Mouse (Mus musculus): ENCODE data around the gene Pigu.

Gene Pigu

DNA sequence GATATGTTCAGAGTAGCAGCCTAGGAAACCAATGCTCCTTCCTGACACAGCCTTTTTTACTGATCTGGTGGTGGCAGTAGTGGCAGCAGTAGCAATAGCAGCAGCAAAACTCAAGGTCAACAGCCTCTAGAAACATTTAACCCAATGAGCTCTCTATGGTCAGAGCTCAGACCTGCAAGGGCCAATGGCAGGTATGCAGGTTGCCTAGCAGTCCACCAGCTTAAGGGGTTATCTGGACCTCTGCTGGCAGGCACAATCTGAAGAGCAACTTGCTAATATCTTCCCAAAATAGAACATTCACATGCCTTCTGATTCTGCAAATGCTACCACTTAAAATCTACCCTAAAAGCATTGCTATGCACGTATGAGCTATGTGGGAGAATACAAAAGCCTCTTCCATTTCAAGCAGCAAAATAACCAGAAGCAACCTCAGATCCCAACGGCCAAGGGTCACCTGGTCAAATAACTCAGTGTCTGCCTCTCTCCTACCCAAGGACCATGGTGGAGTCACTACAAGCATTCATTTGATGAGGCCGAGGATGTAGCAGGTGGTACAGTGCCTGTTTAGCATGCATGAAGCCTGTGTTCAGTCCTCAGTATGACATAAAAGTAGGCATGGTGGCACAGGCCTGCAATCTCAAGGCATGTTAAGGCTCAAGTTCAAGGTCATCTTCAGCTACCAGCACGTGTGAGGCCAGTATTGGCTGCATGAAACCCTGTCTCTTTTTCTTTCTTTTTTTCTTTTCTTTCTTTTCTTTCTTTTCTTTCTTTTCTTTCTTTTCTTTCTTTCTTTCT, 69.6 kb downstream of the Pigu start:
- DNase-seq (ENCODE audit: low spot score), result no peak

DNA sequence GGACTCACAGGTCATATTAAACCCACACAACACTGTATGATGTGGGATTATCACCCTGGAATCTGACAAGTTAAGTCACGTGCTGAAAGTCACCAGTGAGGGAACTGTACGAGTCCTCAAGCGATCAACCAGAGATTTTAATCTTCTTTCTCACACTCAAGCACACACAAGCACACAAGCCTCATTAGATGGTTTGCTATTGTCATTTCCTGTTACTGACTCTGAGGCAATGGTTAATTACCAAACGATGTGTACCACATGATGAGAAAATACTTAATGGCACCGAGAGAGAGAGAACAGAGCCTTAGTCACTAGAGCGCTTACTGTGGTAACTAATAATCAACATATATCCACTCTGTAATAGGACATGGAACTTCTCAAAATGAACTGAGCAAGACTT, 71.5 kb downstream of the Pigu start:
- DNase-seq (ENCODE audit: low spot score), result no peak

DNA sequence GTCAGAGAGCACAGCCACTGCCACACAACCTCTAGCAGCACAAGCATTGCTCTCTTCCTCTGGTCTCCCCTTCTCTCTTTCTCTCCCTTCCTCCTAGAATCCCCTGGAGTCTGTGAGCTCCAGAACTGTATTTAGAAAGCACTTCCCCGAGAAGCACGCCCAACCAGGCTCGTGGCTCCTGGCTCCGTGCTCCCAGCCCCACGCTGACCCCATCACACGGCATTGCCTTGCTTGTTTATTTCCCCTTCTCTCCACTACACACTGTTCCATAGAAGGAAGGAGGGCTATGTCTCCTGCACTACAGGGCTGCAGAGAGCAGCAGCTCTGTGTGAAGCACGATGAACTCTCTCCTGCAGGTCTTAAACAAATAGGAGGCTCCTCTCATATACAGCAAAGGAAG, 72.6 kb downstream of the Pigu start:
- DNase-seq (ENCODE audit: low spot score), result no peak

DNA sequence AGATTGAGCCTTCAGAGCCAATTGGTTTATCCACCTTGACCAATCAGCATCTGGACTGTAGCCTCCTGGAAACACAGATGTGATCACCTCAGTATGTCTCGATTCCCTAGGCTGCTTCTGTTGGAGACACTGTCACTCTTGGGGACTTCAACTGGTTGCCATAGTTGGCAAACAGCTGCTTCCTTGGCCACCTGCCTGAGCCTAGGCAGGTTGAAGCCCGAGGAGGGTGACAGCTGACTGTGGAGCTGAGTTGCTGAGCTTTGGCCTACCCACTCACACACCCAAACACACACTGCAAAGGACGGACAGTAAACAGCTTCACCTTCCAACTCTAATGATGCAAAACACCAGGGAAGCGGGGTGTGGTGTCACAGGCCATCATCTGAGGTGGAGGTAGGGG, 73.4 kb downstream of the Pigu start:
- no peak for DNase-seq (ENCODE audit: low spot score)

DNA sequence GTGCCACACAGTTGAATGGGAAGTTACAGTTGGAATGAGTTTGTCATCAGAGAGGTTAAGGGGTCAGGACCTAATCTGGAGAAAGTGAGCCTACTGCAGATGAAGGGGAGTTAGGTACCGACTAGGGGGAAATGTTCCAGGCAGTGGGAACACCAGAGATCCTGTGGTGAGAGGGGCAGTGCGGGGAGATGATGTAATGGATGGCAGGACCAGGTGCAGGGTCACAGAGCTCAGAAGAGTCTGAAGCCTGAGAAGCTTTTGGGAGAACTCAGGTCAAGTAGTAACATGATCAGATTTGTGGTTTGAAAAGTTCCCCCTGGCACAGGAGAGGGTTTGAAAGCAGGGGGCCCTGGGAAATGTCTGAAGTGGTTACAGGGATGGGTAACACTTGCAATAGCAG, 77.1 kb downstream of the Pigu start:
- no peak for DNase-seq (ENCODE audit: low spot score)

DNA sequence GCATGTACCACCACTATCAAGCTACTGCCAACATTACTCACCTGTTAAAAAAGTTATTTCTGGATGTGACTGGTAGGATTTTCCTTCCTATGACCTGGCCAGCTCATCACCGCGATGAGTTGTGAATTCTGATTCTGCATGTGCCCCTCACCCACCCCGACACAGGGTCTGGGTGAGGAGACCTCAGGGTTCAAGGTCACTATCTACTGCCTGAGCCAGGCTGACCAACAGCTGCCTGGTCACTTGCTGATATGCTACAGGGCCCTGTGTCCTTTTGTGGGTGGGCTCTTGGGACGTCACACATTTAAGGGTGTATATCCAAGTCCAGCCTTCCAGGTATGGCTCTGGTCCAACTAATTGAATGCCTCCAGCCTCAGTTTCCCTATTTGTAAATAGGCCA, 78.1 kb downstream of the Pigu start:
- no peak for DNase-seq (ENCODE audit: low spot score)

DNA sequence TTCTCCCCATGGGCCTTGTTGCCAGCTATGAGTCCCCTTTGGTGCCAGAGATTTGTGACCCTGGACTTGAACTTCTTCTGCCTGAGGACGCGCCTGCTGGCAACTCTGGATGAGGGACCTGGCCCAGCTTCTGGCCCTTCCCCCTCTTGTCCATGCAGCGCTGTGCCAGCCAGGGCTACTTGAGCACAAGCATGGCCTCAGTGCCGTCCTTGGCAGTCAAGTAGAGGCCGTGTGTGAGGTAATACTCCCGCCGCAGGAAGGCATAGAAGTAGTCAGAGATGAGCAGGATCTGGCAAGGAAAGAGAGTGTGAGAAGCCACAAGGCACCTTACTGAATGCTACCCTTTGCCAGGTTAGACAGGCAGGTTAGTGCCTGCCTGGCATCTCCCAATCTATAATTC, 78.9 kb downstream of the Pigu start:
- DNase-seq (ENCODE audit: low spot score), result no peak

DNA sequence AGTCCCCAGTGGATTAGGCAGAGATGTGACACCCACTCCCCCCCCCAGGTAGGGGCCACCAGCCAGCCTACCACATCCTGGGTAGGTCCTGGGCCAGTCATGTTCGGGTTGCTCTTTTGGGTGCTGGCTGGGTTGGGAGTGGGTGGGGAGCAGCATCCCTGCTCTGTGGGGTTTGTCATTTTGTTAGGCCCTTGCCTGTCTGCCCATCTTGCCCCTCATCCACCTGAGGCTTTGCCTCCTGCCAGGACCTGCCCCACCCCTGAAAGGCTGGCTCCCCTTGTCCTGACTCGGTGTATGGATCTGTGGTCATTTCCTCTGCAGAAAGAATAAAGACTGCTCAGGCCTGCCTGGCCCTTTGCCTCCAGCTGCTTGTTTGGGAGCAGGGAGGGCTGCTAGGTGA, 79.5 kb downstream of the Pigu start:
- DNase-seq (ENCODE audit: low spot score), result no peak

DNA sequence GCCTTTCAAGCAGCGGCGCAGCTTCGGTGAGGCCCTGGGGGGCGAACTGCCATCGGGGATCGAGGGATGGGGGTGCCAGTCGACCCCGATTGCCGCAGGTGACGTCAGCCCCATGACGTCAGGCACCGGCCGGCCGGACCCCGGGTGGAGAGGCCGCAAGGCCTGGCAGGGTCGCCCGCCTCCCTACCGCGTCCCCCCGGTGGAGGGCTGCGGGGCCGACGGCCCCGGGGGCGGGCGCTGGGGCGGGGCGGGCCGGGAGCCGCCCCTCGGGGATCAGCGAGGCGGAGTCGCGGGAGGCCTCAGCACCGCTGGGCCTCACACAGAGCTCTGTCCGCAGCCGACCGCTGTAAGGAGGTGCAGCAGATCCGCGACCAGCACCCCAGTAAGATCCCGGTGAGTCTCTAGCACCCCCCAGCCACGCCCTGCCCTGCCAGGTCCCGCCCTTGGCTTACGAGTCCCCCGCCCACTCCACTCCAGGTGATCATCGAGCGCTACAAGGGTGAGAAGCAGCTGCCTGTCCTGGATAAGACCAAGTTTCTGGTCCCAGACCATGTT, 80.5 kb downstream of the Pigu start:
- peak; percentile 72 for DNase-seq (ENCODE audit: low spot score)

DNA sequence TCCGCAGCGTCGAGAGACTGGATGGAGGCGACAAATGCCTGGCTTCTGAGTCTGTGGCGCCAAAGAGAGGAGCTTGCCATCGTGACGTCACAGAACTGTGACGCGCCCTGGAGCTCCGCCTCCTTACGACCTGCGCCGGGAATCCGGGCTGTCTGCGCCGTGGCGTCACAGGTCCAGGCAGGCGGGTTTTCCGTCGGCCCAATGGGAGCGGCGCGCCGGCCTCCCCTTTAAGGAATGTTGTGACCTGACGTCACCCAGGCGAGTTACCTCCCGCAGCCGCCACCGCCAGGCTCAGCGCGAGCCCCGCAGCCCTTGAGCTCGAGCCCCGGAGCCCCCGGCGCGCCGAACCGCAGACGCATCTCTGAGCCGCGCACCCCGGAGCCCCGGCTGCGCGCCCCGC, 81.0 kb downstream of the Pigu start, which contains the start of gene Map1lc3a:
Map1lc3a (plus strand) TSS at position 103 of the 400 bp plus-strand sequence.
- peak; percentile 96 for DNase-seq (ENCODE audit: low spot score)

DNA sequence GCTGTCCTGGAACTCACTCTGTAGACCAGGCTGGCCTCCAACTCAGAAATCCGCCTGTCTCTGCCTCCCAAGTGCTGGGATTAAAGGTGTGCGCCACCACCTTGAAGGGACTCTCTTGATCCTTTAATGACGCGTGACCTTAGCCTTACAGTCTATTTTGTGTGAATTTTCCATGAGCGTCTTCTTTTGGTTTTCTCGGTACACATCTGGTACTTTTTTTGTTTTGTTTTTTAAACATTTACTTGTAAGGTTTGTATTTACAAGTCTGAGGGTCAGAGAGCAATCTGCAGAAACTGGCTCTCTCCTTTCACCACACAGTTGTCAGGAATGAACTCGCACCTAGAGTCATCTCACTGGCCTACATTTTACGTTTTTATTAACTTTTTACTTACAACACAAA, 83.6 kb downstream of the Pigu start:
- DNase-seq (ENCODE audit: low spot score), result no peak

DNA sequence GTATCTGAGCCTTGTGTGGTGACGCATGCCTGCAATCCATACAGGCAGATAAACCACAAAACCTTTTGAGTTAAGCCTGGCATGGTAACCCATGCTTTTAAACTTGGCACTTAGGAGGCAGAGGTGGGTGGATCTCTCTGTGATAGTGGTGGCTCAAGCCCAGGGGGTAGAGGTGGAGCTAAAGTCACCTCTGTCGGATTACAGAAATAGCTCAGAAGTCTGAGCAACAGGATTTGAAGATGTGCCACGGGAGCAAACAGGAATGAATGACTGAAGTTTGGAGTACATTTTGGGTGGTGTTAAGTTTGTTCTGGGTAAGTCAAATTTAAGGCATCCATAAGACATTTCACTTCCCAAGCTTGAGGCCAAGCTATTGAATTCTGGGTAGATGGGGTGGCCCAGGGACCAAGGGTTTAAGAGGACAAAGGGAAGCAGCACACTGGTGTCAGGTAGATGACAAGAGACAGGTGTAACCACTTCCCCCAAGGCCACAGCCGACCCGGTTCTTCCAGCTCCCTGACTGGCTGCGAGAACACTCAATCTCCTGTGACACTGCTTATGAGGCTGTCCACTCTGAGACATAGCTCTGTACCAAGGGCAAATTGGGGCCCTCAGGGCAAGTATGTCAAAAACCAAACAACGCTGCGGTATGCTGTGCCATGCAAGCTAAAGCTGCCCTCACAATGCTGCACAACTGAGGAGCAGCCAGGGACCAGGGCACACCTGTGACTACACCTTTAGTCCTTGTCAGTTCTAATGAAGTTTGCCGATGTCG, 84.6 kb downstream of the Pigu start:
- no peak for DNase-seq (ENCODE audit: low spot score)

DNA sequence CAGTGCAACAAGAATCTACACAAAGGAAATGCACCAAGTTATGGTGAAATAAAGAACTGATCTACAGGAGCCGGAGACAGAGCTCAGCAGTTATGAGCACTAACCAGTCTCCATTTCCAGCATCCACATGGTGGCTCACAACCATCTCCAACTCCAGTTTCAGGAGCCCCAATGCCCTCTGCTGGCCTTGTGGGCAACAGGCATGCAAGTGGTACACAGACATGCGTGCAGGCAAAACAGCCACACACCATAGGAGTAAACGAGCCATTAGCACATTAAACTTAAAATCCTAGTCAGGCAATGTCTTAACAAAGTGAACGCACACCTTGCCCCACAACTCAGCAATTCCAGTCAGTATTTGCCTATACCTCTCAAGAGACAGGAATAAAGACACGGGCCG, 85.3 kb downstream of the Pigu start:
- DNase-seq (ENCODE audit: low spot score), result no peak

DNA sequence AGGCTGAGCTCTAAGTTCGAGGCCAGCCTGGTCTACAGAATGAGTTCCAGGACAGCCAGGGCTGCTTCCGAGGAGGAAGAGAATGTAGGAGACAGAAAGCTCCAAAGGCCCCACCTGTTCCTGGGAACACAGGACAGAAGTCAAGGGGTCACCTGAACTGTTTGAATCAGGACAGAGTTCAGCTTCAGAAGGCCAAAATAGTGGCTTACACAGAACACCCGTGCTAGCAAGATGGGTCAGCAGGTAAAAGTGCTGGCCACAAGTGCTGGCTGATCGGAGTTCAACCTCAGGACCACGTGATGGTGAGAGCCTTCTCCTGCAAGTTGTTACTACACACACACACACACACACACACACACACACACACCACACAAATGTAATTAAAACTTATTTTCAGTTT, 90.3 kb downstream of the Pigu start:
- no peak for DNase-seq (ENCODE audit: low spot score)

DNA sequence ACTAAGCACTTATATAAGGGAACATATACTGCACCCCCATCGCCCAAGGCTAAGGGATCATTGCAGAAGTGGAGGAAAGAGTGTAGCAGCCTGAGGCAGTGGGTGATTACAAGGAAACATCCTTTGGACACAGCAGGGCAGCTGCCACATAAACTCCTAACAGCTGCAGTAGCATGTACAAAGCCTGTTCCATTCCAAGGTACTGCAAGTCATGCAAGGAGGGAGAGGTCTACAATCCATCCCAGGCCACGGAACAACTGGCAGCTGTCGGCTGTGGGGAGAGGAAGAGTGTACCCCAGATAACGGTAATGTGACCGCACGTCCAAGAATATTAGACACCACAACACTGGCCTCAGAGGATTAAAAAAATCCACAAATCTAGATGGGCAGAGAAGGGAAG, 91.7 kb downstream of the Pigu start:
- DNase-seq (ENCODE audit: low spot score), result no peak

DNA sequence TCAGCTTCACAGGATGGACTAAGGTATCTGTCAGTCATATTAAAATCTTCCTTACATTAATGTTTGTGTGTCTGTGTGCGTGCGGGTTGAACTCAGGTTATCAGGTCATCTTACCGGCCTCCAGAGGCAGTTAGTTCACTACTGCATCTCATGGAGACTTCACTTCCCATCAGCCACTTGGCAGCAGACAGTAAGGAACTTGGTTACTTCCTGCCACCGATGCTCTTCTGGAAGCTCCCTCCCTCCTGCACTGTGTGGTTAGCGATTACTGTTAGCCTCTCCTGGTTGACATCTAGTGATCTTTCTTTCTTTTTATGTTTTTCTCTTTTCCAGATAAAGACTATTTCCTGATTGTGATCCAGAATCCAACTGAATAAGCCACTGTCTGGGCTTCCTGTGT, 107.6 kb downstream of the Pigu start:
- no peak for DNase-seq (ENCODE audit: low spot score)

DNA sequence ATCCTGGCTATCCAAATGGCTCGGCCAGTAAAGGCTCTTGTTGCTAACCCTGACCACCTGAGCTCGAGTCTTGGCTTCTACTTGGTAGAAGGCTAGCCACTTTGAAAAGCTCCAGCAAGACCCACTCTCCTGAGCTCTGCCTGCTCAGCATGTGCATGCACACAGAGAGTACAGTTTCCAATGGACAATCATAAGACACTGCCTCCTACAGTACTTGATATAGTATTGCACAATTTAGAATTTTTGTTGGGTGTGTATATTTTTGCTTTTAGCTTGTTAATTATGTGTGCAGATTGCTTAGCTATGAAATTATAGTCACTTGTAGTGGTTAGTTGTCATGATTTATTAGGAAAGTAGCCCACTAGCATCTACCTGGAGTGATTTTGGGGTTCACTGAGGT, 108.5 kb downstream of the Pigu start:
- no peak for DNase-seq (ENCODE audit: low spot score)

DNA sequence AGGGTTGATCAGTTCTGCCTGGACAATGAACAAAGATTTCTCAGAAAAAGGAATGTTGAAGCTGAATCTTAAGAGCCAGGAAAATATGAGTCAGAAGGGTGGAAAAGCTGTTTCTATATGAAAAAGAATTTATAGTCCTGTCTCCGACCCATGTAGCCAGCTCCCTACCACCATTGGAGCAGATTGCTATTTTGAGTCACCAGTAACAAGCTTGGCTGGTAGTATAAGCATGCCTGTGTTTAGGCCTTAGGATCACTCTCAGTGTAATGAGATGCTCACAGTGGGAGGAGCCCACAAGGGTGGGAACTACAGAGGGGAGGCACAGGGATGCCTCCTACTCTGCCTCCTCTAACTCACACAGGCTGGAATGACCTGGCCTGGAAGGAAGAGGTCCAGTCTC, 109.0 kb downstream of the Pigu start:
- no peak for DNase-seq (ENCODE audit: low spot score)

DNA sequence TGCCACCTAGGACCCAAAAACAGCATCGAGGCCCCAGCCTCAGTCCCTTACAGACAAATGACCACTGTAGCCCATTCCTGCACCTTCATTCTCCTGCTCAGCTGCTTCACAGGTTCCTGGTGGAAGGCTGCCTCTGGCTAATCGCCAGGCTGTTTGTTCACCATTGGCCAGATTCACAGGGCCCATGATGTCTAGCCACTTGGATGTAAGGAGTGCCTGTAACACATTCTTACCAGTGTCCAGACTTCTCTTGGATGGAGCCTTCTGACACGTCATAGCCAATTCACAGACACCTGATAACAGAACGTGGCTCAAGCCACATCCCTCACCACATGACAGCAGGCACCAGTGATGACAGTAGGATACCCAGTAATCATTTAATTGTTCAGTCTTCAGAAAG, 111.0 kb downstream of the Pigu start:
- no peak for DNase-seq (ENCODE audit: low spot score)

DNA sequence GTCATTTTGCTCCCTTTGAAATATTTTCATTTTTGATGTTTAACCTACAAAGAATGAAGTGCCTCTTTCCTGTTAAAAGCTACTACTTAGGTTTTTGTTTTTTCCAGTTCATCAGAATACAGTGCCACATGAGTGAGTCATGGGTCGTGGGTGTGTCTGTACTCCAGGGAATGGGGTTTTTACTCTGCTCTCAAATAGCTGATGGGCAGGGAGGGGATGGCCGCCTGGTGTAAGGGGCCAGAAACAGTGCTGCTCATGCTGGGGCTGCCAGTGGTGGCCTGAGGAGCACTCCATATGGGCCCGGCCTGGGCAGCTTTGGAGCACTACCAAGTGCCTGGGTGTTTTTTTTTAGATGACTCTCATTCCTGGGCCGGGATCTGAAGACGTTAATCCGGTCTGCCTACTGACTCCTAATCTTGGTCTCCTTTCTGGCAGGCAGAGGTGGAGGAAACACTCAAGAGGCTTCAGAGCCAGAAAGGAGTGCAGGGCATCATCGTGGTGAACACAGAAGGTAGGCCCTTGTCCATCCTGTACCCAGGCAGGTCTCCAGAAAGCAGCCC, 114.9 kb downstream of the Pigu start:
- peak; percentile 44 for DNase-seq (ENCODE audit: low spot score)

DNA sequence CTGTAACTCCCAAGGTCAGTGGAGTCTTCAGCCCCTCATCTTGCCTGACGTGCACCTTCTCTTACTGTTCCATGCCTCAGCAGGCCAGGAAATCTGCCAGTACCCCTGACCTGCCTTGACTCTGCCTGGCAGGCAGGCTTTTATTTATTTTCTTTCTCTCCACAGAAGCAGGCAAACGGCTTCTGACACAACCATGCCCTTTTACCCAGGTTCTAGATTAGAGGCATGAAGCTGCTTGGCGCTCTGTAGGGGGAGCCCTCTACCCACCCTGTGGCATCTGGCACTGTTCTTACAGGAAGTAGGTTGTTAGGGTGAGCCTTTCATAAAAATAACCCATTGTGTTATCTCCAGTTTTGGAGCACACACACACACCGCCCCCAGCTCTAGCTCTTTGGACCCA, 116.3 kb downstream of the Pigu start:
- DNase-seq (ENCODE audit: low spot score), result peak; percentile 37

DNA sequence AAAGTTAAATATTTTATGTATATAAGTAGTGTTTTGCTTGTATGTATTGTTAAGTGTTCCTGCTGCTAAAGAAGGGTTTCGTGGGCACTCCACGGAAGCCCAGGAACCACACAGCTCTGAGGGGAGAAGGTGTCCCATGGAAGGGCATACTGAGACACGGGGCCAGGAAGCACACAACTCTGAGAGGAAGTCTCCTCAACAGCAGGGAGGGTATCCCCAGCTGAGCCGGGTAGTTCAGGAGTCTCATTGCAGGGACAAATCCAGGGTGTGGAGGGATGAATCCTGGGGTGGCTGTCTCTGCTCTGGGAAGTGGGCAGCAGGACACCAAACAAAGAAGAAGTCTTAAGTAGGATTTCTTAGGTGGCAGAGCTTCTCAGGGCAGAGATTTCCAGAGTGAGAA, 120.0 kb downstream of the Pigu start:
- no peak for DNase-seq (ENCODE audit: low spot score)

Measured in urinary bladder, postnatal 14 days (tissue).